ENCODE assay signal across 27 mouse cellular contexts in the genomic region with DNA sequence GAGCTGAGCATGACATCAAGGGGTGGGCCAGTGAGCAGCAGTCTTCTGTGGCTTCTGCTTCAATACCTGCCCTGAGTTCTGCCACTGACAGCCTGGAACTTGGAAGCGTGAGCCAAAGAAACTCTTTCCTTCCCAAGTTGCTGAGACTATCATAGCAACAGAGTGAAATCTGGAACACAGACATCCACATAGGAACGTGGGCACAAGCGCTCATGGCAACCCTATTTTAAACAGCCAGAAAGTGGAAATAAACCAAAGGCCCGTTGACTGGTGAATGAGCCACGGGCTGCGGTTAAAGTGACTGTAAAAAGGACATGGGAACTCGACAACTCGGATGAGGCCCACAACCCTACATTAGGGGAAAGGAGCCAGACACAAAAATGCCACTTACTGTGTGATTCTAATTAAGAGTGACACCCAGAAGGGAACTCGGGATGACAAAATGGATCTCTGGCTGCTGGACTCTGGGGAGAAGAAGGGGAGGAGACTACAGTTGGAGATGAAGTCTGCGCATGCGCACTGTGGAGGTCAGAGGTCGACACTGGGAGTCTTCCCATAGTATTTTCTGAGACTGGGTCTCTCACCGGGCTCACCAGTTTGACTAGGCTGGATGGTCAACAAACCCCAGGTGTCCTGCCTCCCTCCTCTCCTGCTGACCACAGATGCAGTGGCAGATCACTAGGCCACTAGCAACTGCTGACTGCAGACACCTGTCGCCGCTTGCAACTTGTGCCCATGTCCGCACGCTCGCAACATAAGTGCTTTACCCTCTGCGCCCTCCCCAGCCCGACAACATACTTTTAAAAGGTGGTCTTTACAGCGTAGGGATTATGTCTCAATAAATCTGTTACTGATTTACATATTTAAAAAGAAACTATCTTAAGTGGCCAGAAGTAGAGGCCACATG. TPM values are rescaled to one million over a fixed set of nuclear protein-coding genes. Genes with fewer than 3 reads are reported as not detected.
A peak's percentile ranks its signal among the peaks of the same experiment; 100 is the strongest.
DNase-seq lines count a peak whose midpoint lies in the region; ATAC-seq lines count a peak whose summit lies in the region.
"Had no signal": no experiment of that assay in that cellular context is flagged by ENCODE, and none has a peak within 500 bp of the region (broad histone marks: within the 10 kb centered on the region; RNA-seq: fewer than 3 reads in every experiment).

No protein-coding gene starts in this region.

- intact Hi-C loops in left cerebral cortex, postnatal 25 days (cut with DNase I) = no loop called here

- no peaks in the 10 kb centered on the region for H3K27me3 ChIP-seq in hindbrain, embryonic 11.5 days (ENCODE audit: control insufficient read depth, insufficient read depth, low read length)
- H3K27me3 ChIP-seq: embryonic facial prominence, embryonic 12.5 days; heart, embryonic 12.5 days; limb, embryonic 13.5 days; midbrain, embryonic 15.5 days had no signal

- no peaks in the 10 kb centered on the region for H3K4me1 ChIP-seq in hindbrain, embryonic 11.5 days (replicated peaks; ENCODE audit: control insufficient read depth, insufficient read depth, low read length)
- H3K4me1 ChIP-seq: limb, embryonic 13.5 days had no signal

- H3K4me3 ChIP-seq in hindbrain, embryonic 11.5 days (ENCODE audit: low read depth, low read length) = no peak overlapping the region
- H3K4me3 ChIP-seq: embryonic facial prominence, embryonic 12.5 days; heart, embryonic 12.5 days; hindbrain, embryonic 10.5 days; limb, embryonic 13.5 days; midbrain, embryonic 15.5 days had no signal

- H3K9me3 ChIP-seq in hindbrain, embryonic 11.5 days (ENCODE audit: control insufficient read depth, low read length) = no peaks in the 10 kb centered on the region
- H3K9me3 ChIP-seq: embryonic facial prominence, embryonic 12.5 days; heart, embryonic 12.5 days; hindbrain, embryonic 10.5 days; limb, embryonic 13.5 days; midbrain, embryonic 15.5 days had no signal

- no peaks in the 10 kb centered on the region for H3K36me3 ChIP-seq in hindbrain, embryonic 11.5 days (ENCODE audit: control insufficient read depth, insufficient read depth, low read length)
- H3K36me3 ChIP-seq: embryonic facial prominence, embryonic 12.5 days; heart, embryonic 12.5 days; hindbrain, embryonic 10.5 days; limb, embryonic 13.5 days; midbrain, embryonic 15.5 days had no signal

- no peak overlapping the region for H3K27ac ChIP-seq in hindbrain, embryonic 11.5 days (ENCODE audit: low read depth, low read length)
- H3K27ac ChIP-seq: embryonic facial prominence, embryonic 12.5 days; hindbrain, embryonic 10.5 days; hindbrain, postnatal 0 days; limb, embryonic 13.5 days; liver, embryonic 14.5 days; midbrain, embryonic 15.5 days had no signal

- no peak overlapping the region for H3K9ac ChIP-seq in hindbrain, embryonic 11.5 days (ENCODE audit: low read depth, low read length)
- H3K9ac ChIP-seq: embryonic facial prominence, embryonic 12.5 days; forebrain, postnatal 0 days; heart, embryonic 12.5 days; limb, embryonic 13.5 days; liver, embryonic 14.5 days; lung, embryonic 14.5 days; midbrain, embryonic 15.5 days had no signal

- no peak overlapping the region for H3K4me2 ChIP-seq in hindbrain, embryonic 11.5 days (replicated peaks; ENCODE audit: low read depth, low read length)
- H3K4me2 ChIP-seq: embryonic facial prominence, embryonic 12.5 days; heart, embryonic 12.5 days; limb, embryonic 13.5 days; lung, embryonic 14.5 days; midbrain, embryonic 15.5 days had no signal

- ATAC-seq in hindbrain, embryonic 11.5 days (ENCODE audit: low FRiP score) = no peak
- ATAC-seq: forebrain, postnatal 0 days; hindbrain, postnatal 0 days; intestine, embryonic 16.5 days; midbrain, embryonic 15.5 days had no signal

- 89% methylated on average over 21 of the region's 21 CpGs for WGBS in hindbrain, embryonic 11.5 days

- DNase-seq in frontal cortex, adult 2 months (ENCODE audit: extremely low spot score in 1 of 2, low spot score in 1 of 2) = peak; percentile 46 to 73
- no peak for DNase-seq in frontal cortex, postnatal 25 days (ENCODE audit: low spot score in 2 of 2)
- peak; percentile 64 for DNase-seq in right cerebral cortex, adult 18-20 months
- no peak for DNase-seq in right cerebral cortex, postnatal 25 days
- DNase-seq in left cerebral cortex, postnatal 25 days (ENCODE audit: low spot score in 2 of 2) = peak; percentile 54 to 88
- peak; percentile 49 to 74 for DNase-seq in right cerebral cortex, postnatal 36 days (ENCODE audit: low spot score in 2 of 2)
- DNase-seq in hindbrain, embryonic 11.5 days (ENCODE audit: low spot score) = no peak
- DNase-seq in liver = no peak
- DNase-seq: adrenal gland, adult 2 months; cerebellum, adult 18-20 months; cerebellum, postnatal 14 days; forebrain, postnatal 0 days; gastrocnemius, postnatal 10 days; heart, adult 11 months; heart, postnatal 10 days; kidney, adult 9 months; kidney, postnatal 25 days; lung, embryonic 14.5 days; thymus, postnatal 36 days had no signal

RNA-seq across cellular contexts. Expression of gene Man1c1, which starts 58.8 kb away (rescaled TPM):
- polyA plus RNA-seq in frontal cortex, adult 2 months (2012; rRNA removed) = 17.2 and 20.6 TPM in 2 replicates
- 10 to 100 TPM; 42.3 to 42.7 TPM for total RNA-seq in left cerebral cortex, postnatal 25 days (2021)
- polyA plus RNA-seq in hindbrain, embryonic 11.5 days (2014; fragmentation: Nextera tagmentation; extraction: Ambion mirVana) = 3.8 and 5.3 TPM in 2 replicates

Comparison
In these comparisons a context has a peak if more than half of its experiments do, and no peak if none do; other contexts are left out.
1. DNase-seq: peak in frontal cortex, adult 2 months (2 of 2), right cerebral cortex, adult 18-20 months (single experiment), left cerebral cortex, postnatal 25 days (2 of 2) and right cerebral cortex, postnatal 36 days (2 of 2); none in frontal cortex, postnatal 25 days (0 of 2), right cerebral cortex, postnatal 25 days (single experiment), hindbrain, embryonic 11.5 days (single experiment) and liver (single experiment).